Mouse (Mus musculus) bone marrow, adult 2 months (tissue): ENCODE data around the gene Elovl5. TPM values are rescaled to one million over a fixed set of nuclear protein-coding genes. Genes with fewer than 3 reads are reported as not detected.

Experiments
- H3K27ac ChIP-seq: fragments of 200-500 bp; 2 replicates; pipeline ENCODE4 v1.5.1; 2012; ENCODE audit warnings: low read depth, mild to moderate bottlenecking, control low read depth, inconsistent platforms, low read length; ENCODE audit not compliant: control insufficient read depth, poor library complexity, insufficient read depth
- H3K4me1 ChIP-seq: fragments of 200-500 bp; 2 replicates; pipeline ENCODE4 v1.6.1; 2011; ENCODE audit warnings: low read length; ENCODE audit not compliant: control insufficient read depth, insufficient read depth
- H3K4me3 ChIP-seq: fragments of 200-500 bp; replicated peaks from 2 replicates; pipeline ENCODE3; 2011; ENCODE audit warnings: mild to moderate bottlenecking, low read depth, low read length, control low read depth; ENCODE audit not compliant: control insufficient read depth
- CTCF ChIP-seq: fragments of 200-500 bp; IDR thresholded peaks from 2 replicates; pipeline ENCODE4 v1.5.1; 2011; ENCODE audit warnings: low read length, control low read depth; ENCODE audit not compliant: control insufficient read depth, insufficient read depth
- POLR2A ChIP-seq: fragments of 200-500 bp; IDR thresholded peaks from 2 replicates; pipeline ENCODE4 v1.6.1; 2011; ENCODE audit warnings: low read depth, mild to moderate bottlenecking, control low read depth, low read length, borderline replicate concordance; ENCODE audit not compliant: control insufficient read depth
- WGBS: fragments of 180-500 bp; shearing (Covaris S2); methylation state at CpG from one replicate; pipeline ENCODE4 v1.1.7; 2018; 5-methylcytosine and 5-hydroxymethylcytosine counted together
- polyA plus RNA-seq: library from polyadenylated mRNA; stranded (reverse); fragments of >200 nt; gene quantifications from 2 replicates; pipeline ENCODE4 v1.2.4, GENCODE M21; 2011; ENCODE audit warnings: low replicate concordance; ENCODE audit not compliant: missing spikeins, insufficient read depth, insufficient read length

Gene Elovl5
- polyA plus RNA-seq, 1 experiment = 13.7 TPM

- Histone ChIP-seq H3K27ac (no peak overlapping the region), H3K4me3 (no peak overlapping the region), H3K4me1 (no peaks in the 10 kb centered on the region; the same call in 1 of the 2 replicates)
- WGBS = 65% methylated on average over 8 of the region's 8 CpGs
- TF ChIP-seq POLR2A = no peak
- TF ChIP-seq CTCF = no peak
Observed at GRCm38 (mm10) chr9:77923774-77924173, 6.6 kb downstream of the Elovl5 start.

DNA sequence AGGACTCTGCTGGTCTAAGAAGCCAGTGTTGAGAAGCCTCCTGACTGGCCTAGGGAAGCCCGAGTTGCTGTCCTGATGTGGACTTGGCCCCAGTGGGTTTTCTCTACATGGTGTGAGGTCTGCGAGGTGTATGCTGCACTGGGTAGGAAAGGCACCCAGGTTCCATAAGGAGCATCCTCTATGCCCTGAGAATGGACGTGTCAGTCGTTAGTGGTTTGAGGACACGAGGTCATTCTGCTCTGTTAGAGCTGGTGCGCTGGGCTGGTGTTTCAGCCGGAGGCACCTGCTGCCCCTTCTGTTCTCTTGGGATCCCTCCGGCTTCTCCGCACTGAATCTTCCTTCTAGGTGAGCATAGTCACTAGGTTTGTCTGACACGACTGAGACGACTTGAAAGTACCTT, 7.0 kb downstream of the Elovl5 start:
- 77% methylated on average over 11 of the region's 11 CpGs for WGBS
- no peaks in the 10 kb centered on the region; the same call in 1 of the 2 replicates for H3K4me1 ChIP-seq
- TF ChIP-seq POLR2A = no peak
- TF ChIP-seq CTCF = no peak
- H3K4me3 ChIP-seq = no peak overlapping the region
- no peak overlapping the region for H3K27ac ChIP-seq

DNA sequence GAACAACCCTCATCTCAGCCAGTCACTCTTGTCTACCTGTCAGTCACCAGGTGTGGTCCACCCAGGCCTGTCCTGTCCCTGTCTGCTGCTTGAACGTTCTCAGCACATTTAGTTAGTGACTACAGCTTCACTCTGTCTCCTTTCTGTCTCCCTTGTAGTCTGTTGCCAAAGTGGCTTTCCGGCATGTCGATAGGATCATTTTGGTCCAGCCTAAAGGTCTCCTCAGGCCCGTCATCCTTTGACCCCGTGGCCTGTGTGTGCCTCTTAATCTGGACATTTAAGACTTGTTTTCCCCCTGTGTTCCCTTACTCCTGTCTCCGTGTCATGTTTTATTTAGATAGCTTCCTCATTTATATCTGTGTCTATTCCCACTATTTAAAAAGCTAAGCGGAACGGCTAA, 9.0 kb downstream of the Elovl5 start:
- WGBS = 88% methylated on average over 8 of the region's 8 CpGs
- Histone ChIP-seq H3K4me1 (peaks cover 8% of the 10 kb centered on the region), H3K4me3 (no peak overlapping the region), H3K27ac (no peak overlapping the region)
- no peak for TF ChIP-seq POLR2A
- TF ChIP-seq CTCF = no peak

DNA sequence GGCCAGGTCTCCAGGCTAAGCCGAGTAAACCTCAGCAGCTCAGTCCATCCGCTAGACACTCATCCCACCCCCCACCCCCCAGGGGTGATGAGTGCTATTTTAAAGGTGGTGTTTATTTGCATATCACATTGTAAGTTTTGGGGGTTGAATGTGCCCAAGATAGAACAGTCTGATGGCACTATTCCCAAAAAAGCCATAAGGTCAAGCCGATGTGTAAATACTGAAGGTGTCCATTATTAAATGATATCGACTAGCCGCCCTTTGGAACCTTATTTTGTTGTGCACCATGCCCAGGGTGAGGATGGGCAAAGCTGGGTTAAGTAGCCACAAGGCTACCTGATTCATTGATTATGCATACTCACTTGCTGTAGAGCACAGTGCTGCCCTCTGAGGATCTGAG, 9.7 kb downstream of the Elovl5 start:
- H3K27ac ChIP-seq = no peak overlapping the region
- WGBS = 91% methylated on average over 5 of the region's 5 CpGs
- no peak for TF ChIP-seq POLR2A
- TF ChIP-seq CTCF = no peak
- H3K4me1 ChIP-seq = peaks cover 8% of the 10 kb centered on the region
- H3K4me3 ChIP-seq = no peak overlapping the region

DNA sequence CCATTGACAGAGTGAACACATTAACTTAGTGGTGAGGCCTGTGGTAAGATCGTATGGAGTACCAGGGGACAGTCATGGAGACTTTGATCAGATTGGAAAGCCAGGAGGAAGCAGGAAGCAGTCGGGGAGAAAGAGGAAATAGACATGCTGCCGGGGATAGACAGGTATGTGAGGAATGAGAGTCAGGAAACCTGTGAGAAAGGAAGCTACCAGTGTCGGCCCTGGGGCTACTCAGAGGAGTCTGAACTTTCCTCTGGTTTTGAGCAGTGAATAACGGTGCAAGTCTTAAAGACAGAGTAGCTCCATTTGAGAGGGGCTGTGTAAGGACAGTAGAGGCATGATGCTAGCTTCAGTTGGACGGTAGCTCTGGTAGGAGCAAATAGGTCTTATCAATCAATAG, 10.3 kb downstream of the Elovl5 start:
- 34% methylated on average over 6 of the region's 6 CpGs for WGBS
- Histone ChIP-seq H3K4me3 (no peak overlapping the region), H3K4me1 (peaks cover 8% of the 10 kb centered on the region), H3K27ac (no peak overlapping the region)
- TF ChIP-seq POLR2A = no peak
- no peak for TF ChIP-seq CTCF

GRCm38 (mm10) chr9:77928769-77929168, 11.6 kb downstream of the Elovl5 start:
- Histone ChIP-seq H3K4me3 (no peak overlapping the region), H3K27ac (no peak overlapping the region), H3K4me1 (peaks cover 8% of the 10 kb centered on the region)
- 76% methylated on average over 4 of the region's 4 CpGs for WGBS
- no peak for TF ChIP-seq POLR2A
- TF ChIP-seq CTCF = no peak

DNA sequence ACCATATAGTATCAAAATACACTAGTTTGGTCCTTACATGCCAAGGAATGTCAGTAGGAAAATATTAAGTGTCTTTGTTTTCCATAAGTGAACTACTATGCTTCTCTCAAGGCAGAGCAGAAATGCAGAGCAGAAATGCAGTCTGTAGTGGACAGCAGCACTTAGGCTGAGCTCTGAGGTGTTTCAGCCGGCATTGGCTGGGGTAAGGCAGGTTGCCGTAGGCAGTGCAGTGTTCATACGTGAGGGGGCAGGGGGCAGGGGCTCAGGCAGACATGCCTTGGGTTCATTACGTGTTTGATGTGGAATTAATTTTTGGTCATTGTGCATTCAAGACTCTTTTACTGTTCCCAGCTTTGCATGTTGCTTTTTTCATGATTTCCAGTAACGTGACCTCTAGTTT, 12.1 kb downstream of the Elovl5 start:
- no peak overlapping the region for H3K27ac ChIP-seq
- peaks cover 8% of the 10 kb centered on the region for H3K4me1 ChIP-seq
- WGBS = 88% methylated on average over 5 of the region's 5 CpGs
- no peak overlapping the region for H3K4me3 ChIP-seq
- no peak for TF ChIP-seq CTCF
- no peak for TF ChIP-seq POLR2A

DNA sequence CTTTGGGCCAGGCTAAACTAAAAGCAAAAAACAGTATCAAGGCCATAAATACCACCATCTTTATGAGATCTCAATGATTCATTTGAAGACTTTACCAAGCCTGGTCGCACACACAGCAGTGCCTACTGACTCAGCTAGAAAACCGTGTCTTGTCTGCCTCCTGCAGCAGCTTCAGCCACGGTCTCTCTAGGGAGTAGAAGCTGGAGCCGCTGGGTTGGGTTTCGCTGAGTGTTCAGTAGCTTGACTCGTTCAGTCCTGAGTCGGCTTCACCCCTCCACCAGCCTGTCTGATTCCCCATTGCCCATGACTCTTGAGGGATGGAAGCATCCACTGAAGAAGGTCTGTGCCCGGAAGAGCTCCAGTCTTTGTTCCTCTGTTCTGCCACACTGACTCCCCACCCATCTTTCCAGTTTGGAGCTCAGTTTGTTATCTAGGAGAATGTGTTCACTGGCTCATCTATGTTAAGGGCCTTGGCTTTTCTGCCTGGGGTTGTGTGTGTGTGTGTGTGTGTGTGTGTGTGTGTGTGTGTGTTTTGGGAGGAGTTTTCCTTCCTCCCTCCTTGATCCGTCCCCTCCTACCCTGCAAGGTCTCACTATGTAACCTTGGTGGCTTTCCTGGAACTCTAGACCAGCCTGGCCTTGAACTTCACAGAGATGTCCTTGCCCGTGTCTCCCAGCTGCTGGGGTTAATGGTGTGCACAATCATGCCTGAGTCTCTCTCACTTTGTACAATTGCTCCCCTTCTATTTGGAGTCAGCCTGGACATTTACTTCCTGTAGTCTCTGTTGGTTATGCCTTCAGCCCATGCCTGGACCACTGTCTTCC, 13.1 kb downstream of the Elovl5 start:
- TF ChIP-seq CTCF = no peak
- no peak for TF ChIP-seq POLR2A
- Histone ChIP-seq H3K4me3 (no peak overlapping the region), H3K4me1 (peaks cover 8% of the 10 kb centered on the region), H3K27ac (no peak overlapping the region)
- WGBS = 59% methylated on average over 10 of the region's 10 CpGs
